Mouse (Mus musculus): ENCODE results near the gene Zfp185. TPM values are rescaled to one million over a fixed set of nuclear protein-coding genes. Genes with fewer than 3 reads are reported as not detected.

Zfp185 gene
- polyA plus RNA-seq (2015; fragmentation: Nextera tagmentation; extraction: Ambion mirVana): 4.6 and 4.9 TPM in 2 replicates

- Histone ChIP-seq H3K36me3 (ENCODE audit: control insufficient read depth, insufficient read depth, low read length) (no peaks in the 10 kb centered on the region), H3K4me1 (ENCODE audit: control insufficient read depth, insufficient read depth, low read length) (no peaks in the 10 kb centered on the region), H3K4me2 (ENCODE audit: low read depth, low read length) (peak within 1 kb of the TSS; percentile 68), H3K27ac (ENCODE audit: low read length) (no peak within 1 kb of the TSS), H3K27me3 (replicated peaks; ENCODE audit: control insufficient read depth, insufficient read depth, low read length) (peaks cover 11% of the 10 kb centered on the region; the same call in 1 of the 2 replicates), H3K9me3 (ENCODE audit: control insufficient read depth, low read length) (no peaks in the 10 kb centered on the region), H3K9ac (ENCODE audit: low read depth, low read length) (peak within 1 kb of the TSS; percentile 49; the same call in 1 of the 2 replicates), H3K4me3 (ENCODE audit: low read length) (peak within 1 kb of the TSS; percentile 45)
- ATAC-seq: peak; percentile 86
- WGBS: 21% methylated on average over 37 of the region's 45 CpGs
These were observed at the start of gene Zfp185 for GRCm38 (mm10) chrX:72986841-72987519. Gene Zfp185 (plus strand): TSS chrX:72987339.

DNA sequence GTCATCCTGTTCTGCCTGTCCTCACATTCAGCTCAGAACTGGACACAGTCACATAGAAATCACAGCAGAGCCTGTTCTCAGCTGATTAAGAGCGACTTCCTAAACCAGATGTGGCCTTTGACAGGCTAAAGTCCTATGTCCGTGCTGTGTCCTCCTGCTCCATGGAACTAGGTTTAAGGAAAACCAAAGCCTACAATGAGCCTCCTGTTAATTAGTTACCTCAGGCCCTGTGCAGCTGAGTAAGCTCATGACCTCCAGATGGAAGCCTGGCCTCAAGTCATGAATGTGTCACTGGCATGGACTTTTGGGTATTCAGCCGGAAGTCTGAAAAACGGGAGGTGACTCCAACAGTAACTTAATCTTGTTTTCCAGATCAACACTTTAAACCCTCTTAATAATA lies 33.7 kb upstream of the Zfp185 start:
- Histone ChIP-seq H3K9me3 (ENCODE audit: control insufficient read depth, low read length) (no peaks in the 10 kb centered on the region), H3K27me3 (replicated peaks; ENCODE audit: control insufficient read depth, insufficient read depth, low read length) (no peaks in the 10 kb centered on the region), H3K4me2 (ENCODE audit: low read depth, low read length) (no peak overlapping the region), H3K9ac (ENCODE audit: low read depth, low read length) (no peak overlapping the region), H3K27ac (ENCODE audit: low read length) (no peak overlapping the region), H3K4me3 (ENCODE audit: low read length) (no peak overlapping the region), H3K4me1 (ENCODE audit: control insufficient read depth, insufficient read depth, low read length) (no peaks in the 10 kb centered on the region), H3K36me3 (ENCODE audit: control insufficient read depth, insufficient read depth, low read length) (no peaks in the 10 kb centered on the region)
- WGBS: 85% methylated on average over 4 of the region's 4 CpGs
- ATAC-seq: no peak

GRCm38 (mm10) chrX:72956486-72956885 lies 30.7 kb upstream of the Zfp185 start:
- no peak for ATAC-seq
- H3K4me1 ChIP-seq (ENCODE audit: control insufficient read depth, insufficient read depth, low read length): no peaks in the 10 kb centered on the region
- 86% methylated on average over 4 of the region's 4 CpGs for WGBS
- H3K36me3 ChIP-seq (ENCODE audit: control insufficient read depth, insufficient read depth, low read length): no peaks in the 10 kb centered on the region
- H3K9ac ChIP-seq (ENCODE audit: low read depth, low read length): no peak overlapping the region
- H3K9me3 ChIP-seq (ENCODE audit: control insufficient read depth, low read length): no peaks in the 10 kb centered on the region
- no peak overlapping the region for H3K27ac ChIP-seq (ENCODE audit: low read length)
- no peak overlapping the region for H3K4me3 ChIP-seq (ENCODE audit: low read length)
- no peak overlapping the region for H3K4me2 ChIP-seq (ENCODE audit: low read depth, low read length)
- H3K27me3 ChIP-seq (replicated peaks; ENCODE audit: control insufficient read depth, insufficient read depth, low read length): no peaks in the 10 kb centered on the region

DNA sequence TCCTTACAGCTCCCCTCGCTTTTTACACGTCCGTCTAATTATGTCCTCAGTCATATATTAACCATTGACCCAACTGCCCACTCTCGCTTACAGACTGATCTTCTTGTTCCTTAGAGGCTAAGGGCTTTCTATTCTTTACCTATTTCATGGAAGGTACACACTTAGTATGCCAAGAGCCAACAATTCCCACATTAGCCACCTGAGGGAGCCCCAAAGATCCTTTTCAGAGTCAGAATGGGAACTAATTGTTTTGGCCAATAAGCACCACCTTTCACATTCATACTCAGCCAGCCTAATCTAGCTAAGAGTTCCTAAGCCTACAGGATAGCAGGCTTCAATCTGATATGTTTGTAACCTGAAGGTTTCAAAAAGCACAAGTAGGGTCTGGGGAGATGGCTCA lies 26.7 kb upstream of the Zfp185 start:
- WGBS: 84% methylated on average over 4 of the region's 4 CpGs
- Histone ChIP-seq H3K4me3 (ENCODE audit: low read length) (no peak overlapping the region), H3K27me3 (replicated peaks; ENCODE audit: control insufficient read depth, insufficient read depth, low read length) (no peaks in the 10 kb centered on the region), H3K36me3 (ENCODE audit: control insufficient read depth, insufficient read depth, low read length) (no peaks in the 10 kb centered on the region), H3K9ac (ENCODE audit: low read depth, low read length) (no peak overlapping the region), H3K27ac (ENCODE audit: low read length) (no peak overlapping the region), H3K9me3 (ENCODE audit: control insufficient read depth, low read length) (no peaks in the 10 kb centered on the region), H3K4me1 (ENCODE audit: control insufficient read depth, insufficient read depth, low read length) (no peaks in the 10 kb centered on the region), H3K4me2 (ENCODE audit: low read depth, low read length) (no peak overlapping the region)
- no peak for ATAC-seq

GRCm38 (mm10) chrX:72961511-72961910 lies 25.6 kb upstream of the Zfp185 start:
- H3K4me1 ChIP-seq (ENCODE audit: control insufficient read depth, insufficient read depth, low read length): no peaks in the 10 kb centered on the region
- H3K9me3 ChIP-seq (ENCODE audit: control insufficient read depth, low read length): no peaks in the 10 kb centered on the region
- no peak overlapping the region for H3K27ac ChIP-seq (ENCODE audit: low read length)
- H3K4me3 ChIP-seq (ENCODE audit: low read length): no peak overlapping the region
- H3K27me3 ChIP-seq (replicated peaks; ENCODE audit: control insufficient read depth, insufficient read depth, low read length): no peaks in the 10 kb centered on the region
- H3K9ac ChIP-seq (ENCODE audit: low read depth, low read length): no peak overlapping the region
- H3K4me2 ChIP-seq (ENCODE audit: low read depth, low read length): no peak overlapping the region
- ATAC-seq: no peak
- 74% methylated on average over 3 of the region's 3 CpGs for WGBS
- H3K36me3 ChIP-seq (ENCODE audit: control insufficient read depth, insufficient read depth, low read length): no peaks in the 10 kb centered on the region

DNA sequence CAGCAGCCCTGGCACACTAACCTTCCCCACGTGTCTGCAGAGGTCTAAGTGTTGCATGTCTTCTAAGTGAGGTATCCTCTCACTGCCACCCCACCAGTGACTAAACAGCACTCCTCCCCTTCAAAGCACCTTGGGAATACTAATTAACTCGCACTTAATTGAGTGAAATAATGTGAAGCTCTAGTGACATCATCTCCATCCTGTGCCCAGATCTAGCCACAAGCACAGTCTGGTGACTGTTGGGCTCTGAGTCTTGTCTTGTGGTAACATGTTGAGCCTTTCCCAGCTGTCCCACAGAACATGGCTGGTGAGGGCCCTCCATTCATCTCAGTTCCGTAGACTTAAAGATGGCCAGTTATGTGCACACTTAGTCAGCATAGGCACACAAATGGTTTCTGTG lies 24.4 kb upstream of the Zfp185 start:
- Histone ChIP-seq H3K4me2 (ENCODE audit: low read depth, low read length) (no peak overlapping the region), H3K9me3 (ENCODE audit: control insufficient read depth, low read length) (no peaks in the 10 kb centered on the region), H3K27me3 (replicated peaks; ENCODE audit: control insufficient read depth, insufficient read depth, low read length) (no peaks in the 10 kb centered on the region), H3K4me3 (ENCODE audit: low read length) (no peak overlapping the region), H3K27ac (ENCODE audit: low read length) (no peak overlapping the region), H3K4me1 (ENCODE audit: control insufficient read depth, insufficient read depth, low read length) (no peaks in the 10 kb centered on the region), H3K36me3 (ENCODE audit: control insufficient read depth, insufficient read depth, low read length) (no peaks in the 10 kb centered on the region), H3K9ac (ENCODE audit: low read depth, low read length) (no peak overlapping the region)
- ATAC-seq: no peak
- 79% methylated on average over 3 of the region's 3 CpGs for WGBS

GRCm38 (mm10) chrX:72982831-72983230 lies 4.3 kb upstream of the Zfp185 start:
- H3K4me3 ChIP-seq (ENCODE audit: low read length): no peak overlapping the region
- no peaks in the 10 kb centered on the region for H3K4me1 ChIP-seq (ENCODE audit: control insufficient read depth, insufficient read depth, low read length)
- peaks cover 4% of the 10 kb centered on the region; the same call in 1 of the 2 replicates for H3K27me3 ChIP-seq (replicated peaks; ENCODE audit: control insufficient read depth, insufficient read depth, low read length)
- ATAC-seq: no peak
- H3K4me2 ChIP-seq (ENCODE audit: low read depth, low read length): no peak overlapping the region
- no peak overlapping the region for H3K27ac ChIP-seq (ENCODE audit: low read length)
- 72% methylated on average over 6 of the region's 6 CpGs for WGBS
- H3K9ac ChIP-seq (ENCODE audit: low read depth, low read length): no peak overlapping the region
- H3K36me3 ChIP-seq (ENCODE audit: control insufficient read depth, insufficient read depth, low read length): no peaks in the 10 kb centered on the region
- H3K9me3 ChIP-seq (ENCODE audit: control insufficient read depth, low read length): no peaks in the 10 kb centered on the region

- H3K4me2 ChIP-seq (ENCODE audit: low read depth, low read length): no peak overlapping the region
- WGBS: 74% methylated on average over 2 of the region's 2 CpGs
- no peak for ATAC-seq
- H3K36me3 ChIP-seq (ENCODE audit: control insufficient read depth, insufficient read depth, low read length): no peaks in the 10 kb centered on the region
- H3K27ac ChIP-seq (ENCODE audit: low read length): no peak overlapping the region
- H3K4me3 ChIP-seq (ENCODE audit: low read length): no peak overlapping the region
- no peaks in the 10 kb centered on the region for H3K4me1 ChIP-seq (ENCODE audit: control insufficient read depth, insufficient read depth, low read length)
- H3K9me3 ChIP-seq (ENCODE audit: control insufficient read depth, low read length): no peaks in the 10 kb centered on the region
- no peak overlapping the region for H3K9ac ChIP-seq (ENCODE audit: low read depth, low read length)
- peaks cover 5% of the 10 kb centered on the region; the same call in 1 of the 2 replicates for H3K27me3 ChIP-seq (replicated peaks; ENCODE audit: control insufficient read depth, insufficient read depth, low read length)
These were observed 1.5 kb upstream of the Zfp185 start for GRCm38 (mm10) chrX:72985607-72986006.

- Histone ChIP-seq H3K27ac (ENCODE audit: low read length) (no peak overlapping the region), H3K9ac (ENCODE audit: low read depth, low read length) (peak overlapping the region; percentile 49; the same call in 1 of the 2 replicates), H3K27me3 (replicated peaks; ENCODE audit: control insufficient read depth, insufficient read depth, low read length) (peaks cover 11% of the 10 kb centered on the region; the same call in 1 of the 2 replicates), H3K4me2 (ENCODE audit: low read depth, low read length) (peak overlapping the region; percentile 68), H3K4me3 (ENCODE audit: low read length) (peak overlapping the region; percentile 45), H3K9me3 (ENCODE audit: control insufficient read depth, low read length) (no peaks in the 10 kb centered on the region), H3K36me3 (ENCODE audit: control insufficient read depth, insufficient read depth, low read length) (no peaks in the 10 kb centered on the region), H3K4me1 (ENCODE audit: control insufficient read depth, insufficient read depth, low read length) (no peaks in the 10 kb centered on the region)
- 15% methylated on average over 14 of the region's 14 CpGs for WGBS
- no peak for ATAC-seq
These were observed 374 bp downstream of the Zfp185 start for GRCm38 (mm10) chrX:72987520-72987905.

DNA sequence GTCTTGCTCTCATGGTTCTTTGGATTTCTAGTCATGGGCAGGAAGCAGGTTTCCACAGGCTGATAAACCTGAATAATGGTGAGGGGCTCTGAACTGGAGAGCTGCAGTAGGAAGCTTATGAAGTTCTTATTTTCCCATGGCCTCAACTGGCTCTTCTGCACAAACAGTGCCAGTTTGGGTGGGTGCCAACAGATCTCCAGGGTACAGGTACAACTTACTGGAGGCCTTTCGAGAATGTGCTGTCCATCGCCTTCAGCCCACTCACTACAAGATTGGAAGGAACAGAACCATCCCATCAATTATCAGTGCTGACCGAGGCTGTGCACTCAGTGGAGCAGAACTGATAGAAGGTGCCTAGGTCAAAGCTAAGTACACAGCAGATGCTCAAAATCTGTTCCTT lies 1.3 kb downstream of the Zfp185 start:
- 88% methylated on average over 3 of the region's 3 CpGs for WGBS
- Histone ChIP-seq H3K9ac (ENCODE audit: low read depth, low read length) (no peak overlapping the region), H3K27me3 (replicated peaks; ENCODE audit: control insufficient read depth, insufficient read depth, low read length) (peaks cover 9% of the 10 kb centered on the region; the same call in 1 of the 2 replicates), H3K27ac (ENCODE audit: low read length) (no peak overlapping the region), H3K9me3 (ENCODE audit: control insufficient read depth, low read length) (no peaks in the 10 kb centered on the region), H3K4me1 (ENCODE audit: control insufficient read depth, insufficient read depth, low read length) (no peaks in the 10 kb centered on the region), H3K4me3 (ENCODE audit: low read length) (no peak overlapping the region), H3K36me3 (ENCODE audit: control insufficient read depth, insufficient read depth, low read length) (no peaks in the 10 kb centered on the region), H3K4me2 (ENCODE audit: low read depth, low read length) (no peak overlapping the region)
- ATAC-seq: no peak

Data from intestine, embryonic 16.5 days (tissue).